Mouse (Mus musculus) adrenal gland, adult (tissue): ENCODE results near the gene Skint7.
"Not testable (repeated sequence)": the region's sequence is repeated elsewhere in the genome, so short reads cannot be mapped to it uniquely, and the experiment has no call there.

Experiments used
- DNase-seq, 2 experiments: peaks; one replicate each; pipeline ENCODE4 v3.0.0; 2022 to 2023; ENCODE audit warnings: low spot score in 1 of 2; ENCODE audit not compliant: inconsistent age in 2 of 2

Gene Skint7

GRCm38 (mm10) chr4:111972623-111973022 lies at the start of gene Skint7:
Gene Skint7, plus strand, starts transcription at chr4:111972923.
- no peak for DNase-seq

- DNase-seq = peak in 1 of 2 experiments; percentile 19
Observed at GRCm38 (mm10) chr4:111961309-111961708, 11.4 kb upstream of the Skint7 start.

- DNase-seq = not testable (repeated sequence)
Observed at GRCm38 (mm10) chr4:111963241-111963640, 9.5 kb upstream of the Skint7 start.

- DNase-seq = no peak
Observed at GRCm38 (mm10) chr4:111963669-111964068, 9.1 kb upstream of the Skint7 start.

- no peak for DNase-seq
Observed at GRCm38 (mm10) chr4:112005969-112006368, 33.2 kb downstream of the Skint7 start, which contains the start of gene Skint1. Gene Skint1, plus strand, starts transcription at chr4:112006269.
